Mouse (Mus musculus) heart, embryonic 11.5 days (tissue): Measurements from ENCODE around the gene Enkd1. TPM values are rescaled to one million over a fixed set of nuclear protein-coding genes. Genes with fewer than 3 reads are reported as not detected.

Source experiments
- ATAC-seq: fragments of 200-750 bp; cut with Nextera tagmentation; replicated peaks from 2 replicates; pipeline ENCODE4 v1.8.0; 2017; ENCODE audit warnings: moderate library complexity; ENCODE audit not compliant: insufficient number of reproducible peaks, low FRiP score, low TSS enrichment
- H3K27ac ChIP-seq: fragments of 300-500 bp; sonication (generic); 2 replicates; pipeline ENCODE4 v1.5.1; 2014; ENCODE audit warnings: mild to moderate bottlenecking, low read depth, low read length
- H3K27me3 ChIP-seq: fragments of 300-500 bp; sonication (generic); 2 replicates; pipeline ENCODE4 v1.6.1; 2014; ENCODE audit warnings: mild to moderate bottlenecking, low read length, mixed read lengths; ENCODE audit not compliant: control insufficient read depth, insufficient read depth
- H3K36me3 ChIP-seq: fragments of 300-500 bp; sonication (generic); 2 replicates; pipeline ENCODE4 v1.6.1; 2014; ENCODE audit warnings: mild to moderate bottlenecking, low read length, moderate library complexity, mixed read lengths; ENCODE audit not compliant: control insufficient read depth, insufficient read depth
- H3K4me1 ChIP-seq: fragments of 300-500 bp; sonication (generic); 2 replicates; pipeline ENCODE4 v1.6.1; 2014; ENCODE audit warnings: low read length; ENCODE audit not compliant: control insufficient read depth, insufficient read depth
- H3K4me2 ChIP-seq: fragments of 300-500 bp; sonication (generic); 2 replicates; pipeline ENCODE4 v1.6.1; 2014; ENCODE audit warnings: mild to moderate bottlenecking, moderate library complexity
- H3K4me3 ChIP-seq: fragments of 300-500 bp; sonication (generic); 2 replicates; pipeline ENCODE4 v1.5.1; 2014; ENCODE audit warnings: low read depth, low read length
- H3K9ac ChIP-seq: fragments of 300-500 bp; sonication (generic); 2 replicates; pipeline ENCODE4 v1.6.1; 2014; ENCODE audit warnings: mild to moderate bottlenecking, low read depth, low read length, moderate library complexity
- H3K9me3 ChIP-seq: fragments of 300-500 bp; sonication (generic); replicated peaks from 2 replicates; pipeline ENCODE4 v1.6.1; 2016; ENCODE audit warnings: low read length; ENCODE audit not compliant: control insufficient read depth
- WGBS: fragments of 180-500 bp; shearing (Covaris S2); extraction: QIAGEN DNeasy Blood & Tissue Kit; methylation state at CpG from one replicate; pipeline ENCODE4 v1.1.7; 2014; ENCODE audit not compliant: insufficient replicate concordance; 5-methylcytosine and 5-hydroxymethylcytosine counted together
- polyA plus RNA-seq: library from polyadenylated mRNA; unstranded; fragments of >200 nt; fragmentation: Nextera tagmentation; extraction: Ambion mirVana; gene quantifications from 2 replicates; pipeline ENCODE4 v1.2.1, GENCODE M21; 2014

Gene Enkd1
- polyA plus RNA-seq, 1 experiment from 2014 or later = 16.9 TPM

- Histone ChIP-seq H3K27me3 (no peaks in the 10 kb centered on the region), H3K27ac (no peak overlapping the region), H3K4me1 (no peaks in the 10 kb centered on the region), H3K4me2 (no peak overlapping the region), H3K4me3 (no peak overlapping the region), H3K9me3 (no peaks in the 10 kb centered on the region), H3K9ac (no peak overlapping the region), H3K36me3 (peaks cover 49% of the 10 kb centered on the region)
- no peak for ATAC-seq
- WGBS = 86% methylated on average over 1 of the region's 1 CpGs
These were observed 30.1 kb downstream of the Enkd1 start for GRCm38 (mm10) chr8:105677891-105678290.

- Histone ChIP-seq H3K27ac (no peak overlapping the region), H3K9ac (no peak overlapping the region), H3K27me3 (no peaks in the 10 kb centered on the region), H3K36me3 (peaks cover 8% of the 10 kb centered on the region), H3K4me3 (no peak overlapping the region), H3K4me1 (no peaks in the 10 kb centered on the region), H3K9me3 (no peaks in the 10 kb centered on the region), H3K4me2 (no peak overlapping the region)
- WGBS = 82% methylated on average over 3 of the region's 3 CpGs
- ATAC-seq = no peak
These were observed 46.8 kb downstream of the Enkd1 start for GRCm38 (mm10) chr8:105661167-105661566.

GRCm38 (mm10) chr8:105657641-105658040 lies 50.4 kb downstream of the Enkd1 start:
- Histone ChIP-seq H3K36me3 (peaks cover 4% of the 10 kb centered on the region), H3K27me3 (no peaks in the 10 kb centered on the region), H3K9ac (no peak overlapping the region), H3K4me3 (no peak overlapping the region), H3K4me2 (no peak overlapping the region), H3K27ac (no peak overlapping the region), H3K9me3 (no peaks in the 10 kb centered on the region), H3K4me1 (no peaks in the 10 kb centered on the region)
- ATAC-seq = no peak

Other genes starting within 250 kb of the Enkd1 start
- gene Tppp3, start 236.7 kb downstream of the Enkd1 start, polyA plus RNA-seq = 21.0 and 21.1 TPM in 2 replicates
- gene Zdhhc1, start 211.3 kb downstream of the Enkd1 start, polyA plus RNA-seq = 15.0 and 17.1 TPM in 2 replicates
- gene Hsd11b2, start 189.5 kb downstream of the Enkd1 start, polyA plus RNA-seq = 6.4 and 8.2 TPM in 2 replicates
- gene Atp6v0d1, start 142.2 kb downstream of the Enkd1 start, polyA plus RNA-seq = 80.7 and 86.3 TPM in 2 replicates
- 23.6 and 27.9 TPM in 2 replicates for gene Ripor1, start 103.0 kb downstream of the Enkd1 start, polyA plus RNA-seq
- 53.9 and 66.3 TPM in 2 replicates for gene Ctcf, start 71.6 kb downstream of the Enkd1 start, polyA plus RNA-seq
- 0.50 and 0.84 TPM in 2 replicates for gene Agrp, start 70.8 kb downstream of the Enkd1 start, polyA plus RNA-seq
- 0.27 and 0.46 TPM in 2 replicates for gene Carmil2, start 21.9 kb downstream of the Enkd1 start, polyA plus RNA-seq
- 39.3 and 41.5 TPM in 2 replicates for gene Acd, start 7.1 kb downstream of the Enkd1 start, polyA plus RNA-seq
- gene Pard6a, start 7.1 kb downstream of the Enkd1 start, polyA plus RNA-seq = 10.9 and 14.2 TPM in 2 replicates
- gene 4933405L10Rik, start 555 bp downstream of the Enkd1 start, polyA plus RNA-seq = 0.13 TPM in 1 of 2 replicates, not detected in the other
- gene Gfod2, start 50.5 kb upstream of the Enkd1 start, polyA plus RNA-seq = 8.0 and 10.9 TPM in 2 replicates
- gene Ranbp10, start 119.1 kb upstream of the Enkd1 start, polyA plus RNA-seq = 11.4 and 14.3 TPM in 2 replicates
- gene Tsnaxip1, start 119.5 kb upstream of the Enkd1 start, polyA plus RNA-seq = 0.07 and 0.13 TPM in 2 replicates
- 45.7 and 47.9 TPM in 2 replicates for gene Cenpt, start 145.1 kb upstream of the Enkd1 start, polyA plus RNA-seq
- gene Thap11, start 146.9 kb upstream of the Enkd1 start, polyA plus RNA-seq = 47.2 and 49.8 TPM in 2 replicates
- 231 and 265 TPM in 2 replicates for gene Nutf2, start 152.4 kb upstream of the Enkd1 start, polyA plus RNA-seq
- gene Edc4, start 172.7 kb upstream of the Enkd1 start, polyA plus RNA-seq = 22.2 and 29.7 TPM in 2 replicates
- gene Nrn1l, start 185.4 kb upstream of the Enkd1 start, polyA plus RNA-seq = 0.39 TPM in 1 of 2 replicates, not detected in the other
- gene Pskh1, start 192.2 kb upstream of the Enkd1 start, polyA plus RNA-seq = 14.7 and 17.4 TPM in 2 replicates
- 1.1 and 1.3 TPM in 2 replicates for gene Ctrl, start 225.7 kb upstream of the Enkd1 start, polyA plus RNA-seq
- gene Psmb10, start 230.2 kb upstream of the Enkd1 start, polyA plus RNA-seq = 50.8 and 60.0 TPM in 2 replicates
- 0.70 and 2.6 TPM in 2 replicates for gene Lcat, start 235.2 kb upstream of the Enkd1 start, polyA plus RNA-seq